Mouse (Mus musculus) adrenal gland, adult 8-10 months (tissue): ENCODE results near the gene Nkiras2. TPM values are rescaled to one million over a fixed set of nuclear protein-coding genes. Genes with fewer than 3 reads are reported as not detected.
"Not testable (repeated sequence)": the region's sequence is repeated elsewhere in the genome, so short reads cannot be mapped to it uniquely, and the experiment has no call there.

ENCODE experiments used
- DNase-seq: peaks from one replicate; pipeline ENCODE4 v3.0.0; 2022
- total RNA-seq, 4 experiments: library from RNA; stranded (reverse); gene quantifications; 2 replicates each; pipeline ENCODE4 v1.2.4; 2022

Nkiras2 gene
- total RNA-seq, 4 experiments from 2014 or later: 34.3 to 37.3 (median 36.7) TPM

DNA sequence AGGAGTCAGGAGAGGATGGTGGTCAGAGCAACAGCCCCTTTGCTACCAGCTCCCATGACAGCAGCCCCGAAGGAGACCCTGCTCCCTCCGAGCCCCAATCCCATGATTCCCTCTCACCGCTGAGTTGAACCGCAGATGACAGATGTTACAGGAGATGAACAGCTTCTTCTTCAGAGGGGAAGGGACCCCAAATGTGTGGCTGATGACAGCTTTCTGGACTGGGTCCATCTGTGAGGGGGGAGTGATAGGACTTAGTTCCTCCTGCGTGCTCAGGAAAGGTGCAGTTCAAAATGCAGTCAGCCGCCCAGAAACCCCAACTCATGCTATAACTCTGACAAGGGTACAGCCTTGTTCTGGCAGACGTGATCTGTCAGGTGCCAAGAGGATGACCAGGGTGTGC, 15.5 kb downstream of the Nkiras2 start:
- no peak for DNase-seq

DNA sequence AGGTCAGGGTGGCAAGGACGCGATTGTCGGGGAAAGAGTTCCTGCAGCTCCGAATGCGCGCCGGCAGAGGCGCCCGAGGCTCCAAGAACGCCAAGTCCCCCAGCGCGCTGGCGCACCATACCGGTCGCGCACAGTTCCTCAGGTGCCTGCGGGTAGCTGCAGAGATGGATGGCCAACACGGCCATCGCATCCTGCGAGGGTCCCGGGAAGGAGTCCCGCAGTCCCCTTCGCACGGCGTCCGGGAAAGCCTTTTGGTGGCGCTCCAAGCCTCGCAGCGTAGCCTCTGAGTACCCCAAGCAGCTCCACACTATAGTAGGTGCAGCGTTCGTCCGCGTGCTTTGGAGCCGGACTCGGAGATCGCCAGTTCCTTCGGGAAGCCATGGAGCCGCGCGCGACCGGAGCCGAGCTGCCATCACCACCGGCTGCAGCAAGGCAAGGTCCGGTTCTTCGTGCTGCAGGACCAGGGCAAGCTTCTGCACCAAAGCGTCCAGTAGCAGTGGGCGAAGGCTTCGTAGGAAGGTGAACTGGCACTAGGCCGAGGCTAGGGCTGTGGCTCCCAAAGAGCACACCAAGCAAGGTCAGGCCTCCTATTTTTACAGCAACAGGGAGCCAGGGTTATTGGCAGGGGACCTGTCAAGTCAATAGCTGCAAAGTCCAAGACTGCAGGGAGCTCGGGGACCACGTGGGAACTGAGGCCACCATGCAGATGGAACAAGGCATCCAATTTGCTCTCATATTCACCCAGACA, 21.3 kb downstream of the Nkiras2 start:
- no peak for DNase-seq

DNA sequence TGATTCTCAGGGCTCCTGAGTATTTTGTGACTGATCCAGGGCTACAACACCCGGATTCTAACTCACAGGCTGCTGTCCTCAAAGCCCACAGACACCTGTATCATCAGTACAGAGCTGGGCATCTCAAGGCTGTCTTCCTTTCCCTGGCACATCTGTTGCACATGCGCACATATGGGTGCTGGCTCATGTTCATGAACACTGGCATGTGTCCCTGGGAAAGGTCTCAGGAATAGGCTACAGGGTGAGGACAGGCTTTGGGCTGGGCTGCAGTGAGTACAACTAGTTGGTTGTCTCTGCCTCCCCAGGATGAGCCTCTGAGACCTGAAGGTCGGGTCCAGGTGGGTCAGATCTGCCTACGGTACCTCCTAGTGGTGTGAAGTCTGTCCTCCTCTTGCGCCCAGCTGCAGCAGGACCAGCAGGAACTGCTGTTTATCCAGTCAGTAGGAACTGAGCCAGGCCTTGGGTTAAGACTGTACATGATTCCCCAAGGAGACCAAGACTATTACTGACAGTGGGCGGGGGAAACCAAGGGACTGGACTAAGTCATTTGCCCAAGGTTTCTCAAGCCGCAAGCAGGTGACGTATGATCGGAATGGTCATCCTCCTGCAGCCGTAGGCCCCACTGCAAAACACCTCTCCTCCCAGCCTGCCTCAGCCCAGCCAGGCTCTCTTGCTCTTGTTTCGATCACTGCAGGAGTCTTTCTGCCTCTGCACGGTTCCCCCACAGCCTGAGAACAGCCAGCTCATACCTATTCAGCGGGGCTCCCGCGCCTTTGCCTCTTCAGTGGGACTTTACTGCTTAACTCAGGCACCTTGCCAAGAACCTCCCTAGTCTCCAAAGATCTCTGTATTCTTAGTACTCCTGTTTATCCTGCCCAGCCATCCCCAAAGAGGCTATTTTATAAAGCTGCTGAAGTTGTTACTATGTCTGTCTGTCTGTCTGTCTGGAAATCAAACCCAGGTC, 24.9 kb downstream of the Nkiras2 start:
- DNase-seq: no peak

DNA sequence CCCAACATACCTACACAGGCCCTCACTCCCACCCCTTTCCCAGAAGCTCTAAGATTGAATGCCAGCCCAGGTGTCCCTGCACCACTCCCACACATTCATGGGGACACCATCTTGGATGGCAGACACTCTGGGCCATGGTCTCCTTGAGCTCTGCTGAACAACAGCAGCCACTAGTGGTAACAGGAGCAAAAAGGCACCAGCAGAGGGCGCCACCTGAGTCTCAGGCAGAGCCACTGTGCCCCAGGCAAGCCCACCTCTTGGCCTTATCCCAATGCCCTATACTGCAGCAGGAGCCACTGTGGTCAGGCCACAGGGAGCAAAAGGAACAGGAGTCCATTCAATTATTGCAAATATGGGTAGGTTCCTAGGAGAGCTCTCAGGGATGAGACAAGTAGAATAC, 27.2 kb downstream of the Nkiras2 start:
- no peak for DNase-seq

DNA sequence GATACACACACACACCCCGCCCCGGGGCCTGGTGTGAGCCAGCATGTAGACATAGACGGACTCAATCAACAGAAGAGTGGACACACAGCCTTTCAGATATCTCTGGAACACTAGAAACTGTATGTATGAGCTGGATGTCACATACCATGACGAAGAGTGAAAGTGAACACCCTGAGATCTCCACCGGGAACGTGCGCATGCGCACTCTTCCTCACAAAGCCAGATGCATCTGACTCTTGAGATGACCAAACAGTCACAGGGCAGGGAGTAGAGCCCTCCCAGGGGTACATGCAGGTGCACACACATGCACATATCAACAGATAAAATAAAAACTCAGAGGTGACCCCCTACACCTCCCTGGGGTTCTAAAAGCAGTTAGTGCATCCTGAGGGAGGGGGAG, 29.4 kb downstream of the Nkiras2 start:
- DNase-seq: no peak

DNA sequence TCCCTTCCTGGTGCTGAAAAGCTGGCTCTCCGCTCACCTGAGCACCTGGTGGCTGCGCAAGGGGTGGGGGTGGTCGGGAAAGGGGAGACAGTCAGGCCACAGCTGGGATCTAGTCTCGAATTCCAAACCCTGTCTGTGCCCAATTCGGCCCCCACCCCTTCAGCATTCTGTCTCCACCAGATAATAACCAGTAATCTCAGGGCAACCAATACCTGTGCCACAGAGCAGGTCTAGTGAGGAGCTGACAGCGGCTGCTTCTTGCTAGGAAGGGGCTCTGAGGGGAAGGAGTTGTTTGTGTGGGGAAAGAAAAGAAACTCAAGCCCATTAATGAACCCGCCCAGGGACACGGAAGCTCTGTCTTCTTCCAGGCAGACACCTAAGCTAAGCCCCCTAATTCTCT, 32.2 kb downstream of the Nkiras2 start:
- DNase-seq: no peak

DNA sequence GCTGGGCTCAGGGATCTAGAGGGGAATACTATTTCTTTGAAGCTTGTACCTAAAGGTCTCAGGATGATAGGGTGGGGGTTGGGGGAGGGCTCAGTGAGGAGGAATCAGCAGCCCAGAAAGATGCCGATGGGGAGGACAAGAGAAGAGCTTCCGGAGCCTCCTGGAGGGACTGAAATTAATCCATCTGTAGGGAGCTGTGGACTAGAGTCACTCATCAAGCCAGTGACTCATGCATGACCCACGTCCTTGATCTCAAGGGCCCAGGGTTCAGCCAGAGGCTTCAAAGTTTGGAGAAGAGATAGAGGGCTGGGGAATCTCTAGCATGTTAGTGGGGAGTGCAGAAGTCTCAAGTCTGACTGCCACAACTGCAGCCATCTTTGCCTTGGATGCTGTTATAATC, 32.7 kb downstream of the Nkiras2 start:
- DNase-seq: peak; percentile 76

DNA sequence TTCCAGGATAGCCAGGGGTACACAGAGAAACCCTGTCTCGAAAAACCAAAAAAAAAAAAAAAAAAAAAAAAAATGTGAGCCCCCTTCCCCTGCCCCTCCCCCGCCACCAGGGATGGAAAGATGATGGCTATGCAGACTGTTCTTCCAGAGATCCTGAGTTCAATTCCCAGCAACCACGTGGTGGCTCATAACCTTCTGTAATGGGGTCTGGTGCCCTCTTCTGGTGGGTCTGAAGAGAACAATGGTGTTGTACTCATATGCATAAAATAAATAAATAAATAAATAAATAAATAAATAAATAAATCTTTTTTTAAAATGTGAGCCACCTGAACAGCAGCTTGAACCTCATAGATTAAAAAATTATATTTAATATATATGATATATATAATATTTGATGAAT, 36.5 kb downstream of the Nkiras2 start:
- DNase-seq: not testable (repeated sequence)

DNA sequence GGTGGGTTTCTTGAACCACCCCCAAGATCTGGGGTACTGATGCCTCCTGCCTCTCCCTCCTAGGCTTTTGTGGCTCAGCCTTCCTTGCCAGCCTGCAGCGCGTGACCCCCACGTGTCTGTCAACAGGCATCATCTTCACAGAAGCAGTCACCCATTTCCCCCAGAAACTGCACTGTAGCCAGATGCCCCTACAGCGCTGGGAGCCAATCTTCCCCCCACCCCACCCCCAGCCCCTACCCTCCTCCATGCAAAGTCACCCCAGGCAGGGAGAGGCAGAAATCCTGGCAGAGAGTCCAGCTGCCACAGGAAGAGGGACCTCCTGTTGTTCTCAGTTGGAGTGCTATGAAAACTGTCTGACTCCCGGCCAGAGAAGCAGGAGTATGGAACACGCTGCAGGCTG, 37.4 kb downstream of the Nkiras2 start:
- DNase-seq: no peak

DNA sequence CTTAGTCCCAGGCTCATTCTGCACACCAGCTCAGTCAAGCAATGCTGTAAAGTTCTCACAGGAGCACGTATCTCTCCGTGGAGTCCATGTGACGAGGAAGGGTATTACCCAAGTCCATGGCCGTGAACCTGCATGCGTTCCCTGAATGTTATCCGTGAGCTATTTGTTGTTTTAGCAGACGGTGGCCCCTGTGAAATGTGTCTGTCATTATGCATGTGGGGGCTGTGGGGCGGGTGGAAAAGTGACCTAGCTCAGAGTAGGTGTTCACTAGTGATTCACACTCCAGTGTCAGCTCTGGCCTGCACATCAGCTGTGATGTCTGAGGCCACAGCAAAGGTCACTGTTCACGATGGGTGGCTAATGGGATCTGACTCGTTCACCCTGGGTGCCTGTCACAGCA, 40.8 kb downstream of the Nkiras2 start:
- peak; percentile 34 for DNase-seq

DNA sequence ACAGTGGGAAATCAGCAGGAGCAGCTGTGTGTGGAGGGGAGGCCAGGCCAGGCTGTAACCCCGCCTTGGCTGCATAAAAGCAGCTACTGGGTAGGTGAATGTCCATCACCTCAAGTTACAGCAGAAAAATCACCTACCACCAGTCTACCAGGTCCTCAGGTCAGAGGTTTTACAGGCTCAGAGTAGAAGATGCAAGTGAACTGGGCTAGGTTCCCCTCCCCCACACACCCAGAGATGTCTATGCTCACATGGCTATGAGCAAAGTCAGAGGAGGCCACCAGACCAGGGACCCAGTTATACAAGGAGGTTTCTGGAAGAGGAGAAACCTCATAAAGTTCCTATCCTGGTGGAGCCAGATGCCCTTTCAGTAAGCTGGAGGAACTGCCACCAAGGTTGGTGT, 52.0 kb downstream of the Nkiras2 start:
- DNase-seq: no peak

DNA sequence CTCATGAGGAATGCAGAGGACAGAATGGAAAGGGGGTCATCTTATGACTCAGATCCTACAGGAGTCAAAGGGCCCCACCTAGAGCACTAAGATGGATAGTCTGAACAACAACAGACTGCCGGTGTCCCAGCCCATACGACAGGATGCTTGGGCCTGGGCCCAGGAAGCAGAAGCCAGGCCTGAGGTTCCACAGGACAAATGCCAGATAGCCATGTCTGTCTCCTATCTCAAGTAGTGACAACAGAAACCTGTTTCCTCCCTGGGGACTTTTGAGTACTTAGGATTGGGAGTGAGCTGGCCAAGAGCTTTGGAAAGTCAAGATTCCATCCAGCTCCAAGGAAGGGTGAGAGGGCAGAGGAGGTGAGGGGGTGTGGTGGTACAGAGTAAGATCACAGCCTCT, 52.9 kb downstream of the Nkiras2 start:
- no peak for DNase-seq

DNA sequence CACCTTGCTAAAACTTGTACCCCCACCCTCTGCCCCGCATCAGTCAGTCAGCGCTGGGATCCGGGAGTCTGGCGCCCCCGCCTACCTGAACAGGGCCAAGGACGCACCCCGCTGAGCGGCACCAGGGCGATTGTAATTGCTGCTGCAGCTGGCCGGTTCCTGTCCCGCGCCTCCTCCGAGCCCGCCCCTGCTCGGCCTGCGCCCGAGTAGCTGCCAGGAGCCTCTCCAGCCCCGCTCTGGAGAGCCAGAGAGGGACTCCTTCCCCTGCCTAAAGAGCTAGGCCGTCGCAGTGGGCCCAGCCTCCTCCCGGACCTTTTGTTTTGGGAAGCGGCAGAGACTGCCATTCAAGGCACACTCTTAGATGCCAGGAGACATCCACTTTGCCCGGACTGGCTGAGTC, 54.1 kb downstream of the Nkiras2 start:
- DNase-seq: peak; percentile 41

Other genes starting within 250 kb of the Nkiras2 start
- gene Jup, start 221.5 kb upstream of the Nkiras2 start, total RNA-seq: 100 to 1,000 TPM in 1 of 4 experiments, 10 to 100 TPM in 3; 57.5 to 101 (median 82.0) TPM
- 10 to 100 TPM; 28.4 to 63.1 (median 42.6) TPM for gene P3h4, start 204.4 kb upstream of the Nkiras2 start, total RNA-seq
- gene Fkbp10, start 203.5 kb upstream of the Nkiras2 start, total RNA-seq: 10 to 100 TPM; 15.4 to 57.8 (median 31.3) TPM
- 10 to 100 TPM; 49.7 to 76.8 (median 68.5) TPM for gene Nt5c3b, start 177.4 kb upstream of the Nkiras2 start, total RNA-seq
- 1 to 10 TPM in 3 of 4 experiments, under 1 TPM in 1; 0.99 to 2.3 (median 1.5) TPM for gene Klhl10, start 177.3 kb upstream of the Nkiras2 start, total RNA-seq
- 10 to 100 TPM; 62.9 to 96.4 (median 75.3) TPM for gene Klhl11, start 146.5 kb upstream of the Nkiras2 start, total RNA-seq
- gene Acly, start 91.2 kb upstream of the Nkiras2 start, total RNA-seq: 1,000 to 10,000 TPM; 1,202 to 1,723 (median 1,362) TPM
- gene Ttc25, start 73.6 kb upstream of the Nkiras2 start, total RNA-seq: 1 to 10 TPM; 4.4 to 6.4 (median 5.4) TPM
- gene Cnp, start 44.3 kb upstream of the Nkiras2 start, total RNA-seq: 10 to 100 TPM; 47.5 to 85.0 (median 71.9) TPM
- 100 to 1,000 TPM; 204 to 279 (median 249) TPM for gene Dnajc7, start 924 bp downstream of the Nkiras2 start, total RNA-seq
- gene Zfp385c, start 73.2 kb downstream of the Nkiras2 start, total RNA-seq: 1 to 10 TPM in 1 of 4 experiments, under 1 TPM in 3; 0.29 to 3.4 (median 0.66) TPM
- gene Dhx58, start 85.0 kb downstream of the Nkiras2 start, total RNA-seq: 100 to 1,000 TPM in 1 of 4 experiments, 10 to 100 TPM in 3; 56.4 to 143 (median 79.7) TPM
- 10 to 100 TPM; 43.3 to 57.7 (median 52.2) TPM for gene Kat2a, start 93.2 kb downstream of the Nkiras2 start, total RNA-seq
- under 1 TPM in 1 of 4 experiments, not detected in 3; 0.59 TPM for gene Hspb9, start 94.6 kb downstream of the Nkiras2 start, total RNA-seq
- gene Rab5c, start 119.0 kb downstream of the Nkiras2 start, total RNA-seq: 100 to 1,000 TPM; 183 to 210 (median 190) TPM
- under 1 TPM; 0.15 to 0.31 (median 0.23) TPM for gene Kcnh4, start 140.7 kb downstream of the Nkiras2 start, total RNA-seq
- not detected for gene Hcrt, start 143.7 kb downstream of the Nkiras2 start, total RNA-seq
- 10 to 100 TPM; 23.1 to 26.4 (median 24.7) TPM for gene Ghdc, start 151.7 kb downstream of the Nkiras2 start, total RNA-seq
- gene Stat5b, start 231.5 kb downstream of the Nkiras2 start, total RNA-seq: 10 to 100 TPM; 64.5 to 92.1 (median 73.7) TPM
- 10 to 100 TPM; 30.6 to 60.4 (median 41.2) TPM for gene Stat5a, start 240.1 kb downstream of the Nkiras2 start, total RNA-seq